Mouse (Mus musculus) neural tube, embryonic 10.5 days (tissue): ENCODE data around the gene Cyp2d10.
A peak's percentile ranks its signal among the peaks of the same experiment; 100 is the strongest.

Experiments
- DNase-seq: peaks from one replicate; pipeline ENCODE4 v3.0.0-alpha.2; 2017; ENCODE audit warnings: low spot score; ENCODE audit errors: extremely low spot score

The Cyp2d10 gene

DNA sequence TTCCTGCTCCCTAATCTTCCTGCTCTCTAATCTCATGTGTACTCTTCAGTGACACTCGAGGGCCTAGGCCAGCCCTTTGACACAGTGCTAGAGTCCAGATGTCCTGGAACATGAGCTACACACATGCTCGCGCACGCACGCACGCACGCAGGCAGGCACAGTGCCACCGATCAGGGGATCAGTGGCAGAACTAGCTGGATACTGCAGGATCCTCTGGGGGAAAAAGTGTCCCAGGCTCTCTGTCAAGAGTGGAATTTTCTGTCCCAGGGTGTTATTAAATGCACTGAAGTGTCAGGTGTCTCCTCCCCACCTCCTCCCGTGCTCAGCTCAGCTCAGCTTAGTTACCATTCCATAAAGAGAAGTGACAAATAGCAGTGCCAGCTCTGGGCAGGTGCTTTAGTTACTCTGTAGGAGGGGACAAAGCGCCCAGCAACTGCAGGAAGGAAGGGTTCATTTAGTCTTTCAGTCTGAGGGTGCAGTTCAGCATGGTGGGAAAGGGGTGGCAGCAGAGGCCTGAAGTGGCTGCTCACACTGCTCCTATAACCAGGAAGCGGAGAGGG lies 45.5 kb downstream of the Cyp2d10 start:
- no peak for DNase-seq

DNA sequence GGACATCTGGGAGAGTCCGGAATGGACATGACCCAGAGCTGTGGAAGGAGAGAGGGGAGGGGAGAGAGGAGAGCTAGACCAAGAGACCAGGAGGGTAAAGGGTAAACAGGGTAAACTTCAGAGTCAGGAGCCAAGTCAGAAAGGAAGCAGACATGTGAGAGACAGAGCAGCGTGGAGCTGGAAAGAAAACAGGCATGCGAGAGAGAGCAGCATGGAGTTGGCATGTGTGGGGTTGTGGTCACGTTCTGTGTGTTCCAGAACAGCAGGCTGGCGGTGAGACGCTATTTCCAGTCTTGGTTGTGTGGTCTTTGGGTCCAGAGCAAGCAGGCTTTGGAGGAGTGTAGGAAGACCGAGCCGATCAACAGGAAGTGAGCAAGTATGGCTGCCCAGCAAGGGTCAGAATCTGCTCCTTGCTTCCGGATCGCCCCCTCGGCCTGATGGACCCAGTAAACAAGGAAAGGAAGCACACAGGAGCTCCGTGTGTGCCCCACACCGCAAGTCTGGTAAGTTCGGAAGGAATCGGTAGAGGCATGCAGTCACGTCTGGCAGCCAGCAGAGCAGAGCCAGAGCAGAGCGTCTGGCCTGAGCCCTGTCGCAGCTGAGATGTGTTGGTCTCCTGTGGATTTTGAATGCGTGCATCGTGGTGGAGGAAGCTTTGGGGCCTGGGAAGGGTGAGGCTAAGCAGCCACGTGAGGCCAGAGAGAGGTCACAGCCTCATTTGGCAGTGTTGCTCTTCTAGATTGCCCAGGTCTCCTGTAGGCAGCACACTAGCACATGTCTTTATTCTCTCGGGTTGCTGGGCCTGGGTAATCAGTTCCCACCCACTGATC lies 48.3 kb downstream of the Cyp2d10 start:
- DNase-seq: no peak

DNA sequence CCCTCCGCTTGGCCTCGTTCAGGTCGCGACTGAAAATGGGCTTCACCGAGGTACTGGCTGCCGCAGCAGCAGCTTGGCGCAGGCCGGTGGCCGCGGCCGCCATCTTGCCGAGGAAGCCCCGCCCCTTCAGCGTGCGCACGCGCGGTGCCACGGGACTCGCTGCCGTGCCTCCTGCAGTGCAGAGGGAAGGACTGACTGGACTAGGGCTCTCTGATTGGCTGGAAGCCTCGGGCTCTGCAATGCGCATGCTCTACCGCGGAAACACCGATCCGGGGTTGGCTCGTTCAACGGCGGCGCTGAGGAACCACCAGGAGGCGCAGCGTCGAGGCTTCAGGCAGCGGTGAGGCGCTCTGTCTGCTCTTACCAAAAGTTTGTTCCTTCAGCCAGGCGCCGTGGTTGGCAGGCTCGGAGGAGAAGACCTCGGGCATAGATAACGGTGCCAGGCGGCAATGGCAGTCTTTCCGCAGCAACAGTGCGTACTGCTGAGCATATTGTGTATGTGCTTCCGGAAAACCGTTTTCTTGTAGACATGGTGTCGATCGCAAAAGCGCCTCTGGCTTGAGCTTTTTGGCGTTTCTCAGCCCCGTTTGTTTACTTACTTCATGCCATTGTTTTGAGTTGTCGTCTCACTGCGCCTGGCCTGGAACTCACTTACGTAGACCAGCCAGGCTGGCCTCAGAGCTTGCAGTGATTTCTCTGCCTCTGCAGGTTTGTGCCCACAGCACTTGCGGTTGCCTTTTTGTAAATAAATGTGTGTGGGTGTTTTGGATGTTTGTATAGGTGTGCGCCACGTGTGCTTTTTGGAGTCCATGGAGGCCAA lies 52.7 kb downstream of the Cyp2d10 start, which contains the start of gene Ndufa6:
Gene Ndufa6 (minus strand): TSS at position 197 of the 820 bp plus-strand sequence.
- DNase-seq: peak; percentile 96

DNA sequence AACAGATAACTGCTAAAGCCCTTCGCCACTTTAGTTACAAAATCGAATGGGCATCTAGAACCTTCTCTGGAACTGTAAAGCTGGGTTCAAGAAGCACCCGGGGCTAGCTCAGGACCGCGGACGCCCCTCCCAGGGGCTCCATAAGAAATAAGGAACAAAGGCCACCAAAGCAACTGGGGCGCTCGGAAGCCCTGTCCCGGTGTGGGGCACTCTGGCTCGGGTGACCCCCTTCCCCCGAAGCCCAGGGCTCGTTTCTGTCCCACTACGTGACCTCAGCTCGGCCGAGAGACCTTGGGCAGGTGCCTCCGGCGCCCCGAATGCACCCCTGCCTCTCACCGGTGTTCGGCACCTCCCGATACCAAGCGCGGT lies 53.3 kb downstream of the Cyp2d10 start:
- no peak for DNase-seq

DNA sequence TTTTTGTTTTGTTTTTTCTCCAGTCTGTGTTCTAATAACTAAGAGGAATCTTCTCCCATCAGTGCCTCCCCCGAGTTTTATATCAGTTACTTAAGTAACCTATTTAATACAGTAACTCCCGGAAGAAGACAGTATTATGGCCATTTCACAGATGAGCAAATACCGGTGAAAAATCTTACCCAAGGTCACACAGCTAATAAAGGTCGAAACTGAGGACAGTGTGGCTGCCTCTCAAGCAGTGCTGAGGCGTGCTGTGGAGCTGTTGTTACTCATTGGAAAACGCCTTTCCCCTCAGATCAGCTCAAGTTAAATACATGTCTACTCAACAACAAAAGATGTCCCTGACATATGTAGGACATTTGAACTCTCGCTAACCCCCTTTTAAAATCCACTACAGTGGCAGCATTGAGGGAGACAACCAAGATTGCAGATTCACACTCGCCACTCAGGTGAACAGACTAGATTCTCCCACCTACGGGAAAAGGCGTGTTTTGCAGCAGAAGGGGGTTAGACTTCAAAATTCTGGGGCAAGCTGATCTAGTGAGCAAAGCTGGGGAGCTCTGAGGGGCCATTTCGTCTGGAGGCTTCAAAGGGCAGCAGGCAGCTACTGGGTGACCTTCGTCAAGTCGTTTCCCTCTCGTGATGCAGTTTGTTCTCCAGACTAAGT lies 53.8 kb downstream of the Cyp2d10 start:
- DNase-seq: no peak
